Mouse (Mus musculus) T-helper 1 cell (primary cell): Measurements from ENCODE around the gene Men1.

Source experiments
- in situ Hi-C: fragments of 300-600 bp; cut with MboI, MseI; formaldehyde crosslinking; loops from one replicate; pipeline ENCODE4 v1.15.1; 2025; ENCODE audit warnings: high pct_unique_total_duplicates

Men1 gene

DNA sequence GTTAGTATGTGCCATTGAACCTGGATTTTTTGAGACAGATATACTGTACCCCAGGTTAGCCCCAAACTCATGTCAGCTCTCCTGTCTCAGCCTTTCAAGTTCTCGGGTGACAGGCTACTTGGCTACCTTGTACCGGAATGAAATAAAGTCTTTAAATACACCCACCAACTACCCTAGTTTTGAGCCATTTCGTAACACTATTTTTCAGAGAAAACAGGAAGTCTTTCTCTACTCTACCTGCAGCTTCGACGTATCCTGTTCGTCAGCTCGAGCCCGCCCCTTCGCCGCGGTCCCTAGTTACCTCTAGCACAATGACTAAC lies 28.3 kb downstream of the Men1 start:
- in situ Hi-C loops, result no loop called here

DNA sequence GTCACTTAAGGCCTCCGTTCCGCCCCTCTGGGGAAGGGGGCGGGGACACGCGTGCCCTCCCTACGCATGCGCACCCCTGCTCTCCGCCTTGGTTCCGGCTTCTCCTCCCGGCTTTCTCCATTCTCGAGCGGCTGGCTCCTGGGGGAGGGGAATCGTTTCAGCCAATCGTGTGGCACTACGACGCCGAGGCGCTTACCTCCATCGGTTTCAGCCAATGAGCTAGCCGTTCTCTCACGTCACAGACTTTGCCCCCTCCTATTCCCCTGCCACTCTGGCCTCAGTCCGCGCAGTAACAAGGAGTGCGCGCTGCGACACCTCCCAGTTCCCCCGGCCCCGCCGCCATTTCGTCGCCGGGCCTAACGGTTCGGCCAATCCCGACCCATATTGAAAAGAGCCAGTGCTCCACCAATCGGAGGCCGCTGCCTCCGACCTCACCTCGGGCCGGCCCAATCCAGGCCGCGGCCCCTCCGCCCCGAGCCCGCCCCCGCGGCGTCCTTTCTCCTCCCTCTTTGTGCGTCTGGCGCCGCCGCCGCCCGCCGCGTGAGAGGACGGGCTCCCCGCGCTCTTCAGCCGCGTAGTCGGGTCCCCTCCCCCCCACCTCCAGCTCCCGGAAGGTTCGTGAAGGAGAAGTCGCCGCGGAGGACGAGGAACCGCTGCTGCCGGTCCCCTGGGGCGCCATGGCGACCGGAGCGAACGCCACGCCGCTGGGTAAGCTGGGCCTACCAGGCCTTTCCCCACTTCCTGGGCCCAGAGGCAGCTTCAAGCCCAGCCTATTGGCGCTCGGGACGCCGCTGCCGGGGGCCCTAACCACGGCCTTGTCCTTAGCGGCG lies 28.8 kb downstream of the Men1 start, which contains the start of gene Sf1:
TSS of gene Sf1 (plus strand) at position 280 of the 830 bp plus-strand sequence.
- in situ Hi-C loops, result no loop called here

DNA sequence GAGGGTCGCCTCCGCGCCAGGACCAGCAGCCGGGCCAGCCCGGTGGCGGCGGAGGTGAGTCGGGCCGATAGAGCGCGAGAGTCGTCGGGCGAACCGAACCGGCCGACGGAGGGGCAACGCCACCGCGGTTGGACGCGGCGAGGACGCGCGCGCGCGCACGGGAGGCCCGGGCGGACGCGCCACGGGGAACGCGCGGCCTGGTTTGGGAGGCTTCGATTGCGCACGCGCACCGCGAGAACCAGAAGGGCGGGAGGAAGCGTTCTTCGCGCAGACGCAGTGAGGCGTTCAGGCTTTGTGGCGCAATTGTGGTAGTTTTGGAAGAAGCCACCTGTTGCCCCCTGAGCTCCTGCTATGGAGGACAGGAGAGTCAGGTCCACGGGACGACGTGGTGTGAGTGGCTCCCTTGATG lies 29.5 kb downstream of the Men1 start:
- in situ Hi-C loops, result no loop called here

DNA sequence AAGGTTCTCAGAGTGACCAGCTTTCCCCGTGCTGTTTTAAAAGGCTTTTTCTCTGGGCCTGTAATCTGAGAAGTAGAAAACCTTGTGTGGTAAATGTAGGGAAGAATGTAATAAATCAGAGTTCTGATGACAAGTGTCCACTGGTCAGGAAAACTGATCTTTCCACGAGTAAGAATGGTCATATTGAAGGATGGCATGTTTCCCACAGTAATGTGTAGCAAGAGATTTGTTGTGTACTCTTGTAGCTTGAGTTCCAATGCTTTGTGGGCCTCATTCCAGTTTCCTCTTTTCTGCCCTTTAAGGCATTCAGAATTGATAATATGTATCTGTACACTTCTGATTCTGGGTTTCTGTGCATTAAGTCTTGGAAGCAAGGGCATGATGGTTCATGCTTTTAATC lies 30.1 kb downstream of the Men1 start:
- in situ Hi-C loops, result no loop called here

DNA sequence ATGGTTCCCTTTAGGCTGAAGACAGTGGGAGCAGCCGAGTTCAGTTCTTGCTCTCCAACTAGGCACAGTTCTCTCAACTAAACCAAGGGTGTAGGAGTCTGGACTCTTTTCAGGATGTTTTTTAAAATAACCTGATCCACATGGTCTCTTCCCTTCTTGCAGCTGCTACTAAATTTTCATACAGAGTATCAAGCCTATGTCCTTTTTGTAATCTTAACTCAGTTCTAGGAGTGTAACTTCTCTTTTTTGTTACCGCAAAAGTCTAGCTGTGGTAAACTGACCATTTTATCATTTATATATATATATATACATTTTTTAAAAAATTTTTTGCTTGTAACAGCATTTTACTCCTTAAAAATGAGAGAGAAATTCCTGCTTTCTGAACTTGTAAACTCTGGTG lies 35.4 kb downstream of the Men1 start:
- in situ Hi-C loops, result no loop called here

DNA sequence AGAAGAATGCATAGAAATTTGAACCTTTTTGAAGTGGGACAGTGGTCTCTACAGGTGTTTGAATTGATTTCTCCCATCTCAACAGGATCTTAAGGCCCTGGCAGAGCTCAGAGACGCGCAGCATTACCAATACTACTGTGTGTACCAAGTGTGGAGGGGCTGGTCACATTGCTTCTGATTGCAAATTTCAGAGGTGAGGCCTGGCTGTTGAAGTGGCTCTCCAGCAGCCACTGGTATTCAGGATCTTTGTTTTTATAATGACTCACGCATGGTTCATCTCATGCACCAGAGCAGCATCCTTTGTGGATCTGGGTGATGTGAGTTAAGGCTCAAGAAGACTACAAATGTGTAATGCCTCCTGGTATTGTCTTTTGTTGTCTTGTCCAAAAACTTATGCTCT lies 37.7 kb downstream of the Men1 start:
- in situ Hi-C loops, result no loop called here

DNA sequence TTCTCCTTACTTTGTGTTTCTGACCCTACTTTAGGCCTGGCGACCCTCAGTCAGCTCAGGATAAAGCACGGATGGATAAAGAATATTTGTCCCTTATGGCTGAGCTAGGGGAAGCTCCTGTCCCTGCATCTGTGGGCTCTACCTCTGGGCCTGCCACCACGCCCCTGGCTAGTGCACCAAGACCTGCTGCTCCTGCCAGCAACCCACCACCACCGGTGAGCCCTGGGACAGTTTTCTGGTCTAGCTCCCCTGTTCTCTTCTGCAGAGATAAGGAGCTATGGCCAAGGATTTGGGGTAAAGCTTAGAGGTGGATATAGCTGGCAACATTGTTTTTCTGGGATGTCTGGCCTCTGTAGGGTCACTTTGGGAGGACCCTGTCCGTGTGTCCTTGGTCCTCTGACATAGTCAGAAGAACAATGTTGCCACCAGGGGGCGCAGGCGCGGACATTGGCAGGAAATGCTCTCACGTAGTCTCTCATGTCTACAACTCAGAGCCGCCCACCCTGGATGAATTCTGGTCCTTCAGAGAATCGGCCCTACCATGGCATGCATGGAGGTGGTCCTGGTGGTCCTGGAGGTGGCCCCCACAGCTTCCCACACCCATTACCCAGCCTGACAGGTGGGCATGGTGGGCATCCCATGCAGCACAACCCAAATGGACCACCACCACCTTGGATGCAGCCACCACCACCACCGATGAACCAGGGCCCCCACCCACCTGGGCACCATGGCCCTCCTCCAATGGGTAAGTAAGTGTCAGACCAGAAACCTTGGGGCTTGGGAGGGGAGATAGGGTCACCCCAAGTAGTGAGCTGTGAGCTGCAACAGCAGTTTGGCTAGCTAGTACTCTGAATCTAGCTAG lies 39.0 kb downstream of the Men1 start:
- in situ Hi-C loops, result no loop called here

DNA sequence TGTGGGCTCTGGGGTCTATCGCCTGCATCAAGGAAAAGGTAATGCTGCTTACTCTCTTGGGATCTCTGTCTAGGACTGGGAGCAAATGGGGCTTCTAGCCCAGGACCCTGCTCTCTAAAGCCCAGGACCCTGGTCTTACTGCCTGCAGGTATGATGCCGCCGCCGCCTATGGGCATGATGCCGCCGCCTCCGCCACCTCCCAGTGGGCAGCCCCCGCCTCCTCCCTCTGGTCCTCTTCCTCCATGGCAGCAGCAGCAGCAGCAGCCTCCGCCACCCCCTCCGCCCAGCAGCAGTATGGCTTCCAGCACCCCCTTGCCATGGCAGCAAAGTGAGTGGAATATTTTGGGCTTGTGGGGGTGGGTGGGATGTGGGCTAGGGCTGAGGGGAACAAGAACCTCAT lies 39.8 kb downstream of the Men1 start:
- in situ Hi-C loops, result no loop called here

DNA sequence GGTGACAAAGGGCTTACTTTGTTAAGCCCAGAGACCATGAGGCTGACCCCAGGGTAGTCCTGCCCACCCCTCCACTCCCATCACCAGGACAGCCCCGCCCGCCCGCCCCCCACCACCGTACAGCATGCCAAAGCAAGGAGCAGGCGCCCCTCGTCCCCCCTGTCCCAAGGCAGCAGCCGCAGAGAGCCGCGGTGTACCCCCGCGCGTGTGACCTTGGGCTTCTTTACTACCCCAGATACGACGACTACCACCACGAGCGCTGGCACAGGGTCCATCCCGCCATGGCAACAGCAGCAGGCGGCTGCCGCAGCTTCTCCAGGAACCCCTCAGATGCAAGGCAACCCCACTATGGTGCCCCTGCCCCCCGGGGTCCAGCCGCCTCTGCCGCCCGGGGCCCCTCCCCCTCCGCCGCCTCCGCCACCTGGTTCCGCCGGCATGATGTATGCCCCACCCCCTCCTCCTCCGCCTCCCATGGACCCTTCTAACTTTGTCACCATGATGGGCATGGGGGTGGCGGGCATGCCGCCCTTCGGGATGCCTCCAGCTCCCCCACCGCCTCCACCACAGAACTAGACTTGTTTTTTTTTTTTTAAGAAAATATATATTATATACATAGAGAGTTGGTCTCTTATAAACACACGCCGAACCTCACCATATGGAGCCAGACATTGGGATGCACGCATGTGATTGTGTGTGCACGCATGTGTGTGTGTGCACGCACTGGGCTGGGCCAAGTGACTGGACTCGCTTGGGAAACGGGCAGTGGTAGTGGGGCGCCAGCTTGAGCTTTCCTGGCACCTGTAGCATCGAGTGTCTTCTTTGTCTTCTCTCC lies 40.9 kb downstream of the Men1 start:
- in situ Hi-C loops, result no loop called here

DNA sequence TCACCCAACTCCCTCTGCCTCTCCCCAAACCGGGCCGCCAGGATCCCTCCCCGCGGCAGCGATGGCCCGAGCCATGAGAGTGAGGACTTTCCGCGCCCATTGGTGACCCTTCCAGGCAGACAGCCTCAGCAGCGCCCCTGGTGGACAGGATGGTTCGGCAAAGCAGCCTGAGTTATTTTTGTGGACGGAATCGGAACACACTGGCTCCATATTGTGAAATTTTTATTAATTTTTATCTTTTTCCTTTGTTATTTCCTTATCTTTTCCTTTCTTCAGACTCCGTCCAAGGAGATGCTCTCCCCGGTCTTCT lies 41.4 kb downstream of the Men1 start:
- in situ Hi-C loops, result no loop called here

DNA sequence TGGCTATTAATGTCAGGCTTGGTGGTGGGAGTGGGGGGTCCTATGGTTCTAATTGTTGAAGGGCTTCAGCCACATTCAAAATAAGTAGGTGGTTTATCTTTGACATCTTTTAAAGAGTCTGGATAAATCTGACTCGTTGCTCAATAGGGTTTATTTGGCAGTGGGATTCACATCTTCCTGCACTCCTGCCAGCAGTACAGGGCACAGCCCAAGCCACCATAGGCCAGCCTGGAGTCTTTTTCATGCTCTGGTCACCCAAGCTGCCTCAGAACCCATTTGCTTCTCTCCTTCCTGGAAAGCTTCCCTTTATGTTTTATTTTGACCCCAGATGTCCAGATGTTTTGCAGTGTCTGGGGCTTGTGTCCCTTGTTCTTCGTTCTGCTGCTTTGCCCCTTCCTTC lies 41.9 kb downstream of the Men1 start:
- in situ Hi-C loops, result no loop called here

DNA sequence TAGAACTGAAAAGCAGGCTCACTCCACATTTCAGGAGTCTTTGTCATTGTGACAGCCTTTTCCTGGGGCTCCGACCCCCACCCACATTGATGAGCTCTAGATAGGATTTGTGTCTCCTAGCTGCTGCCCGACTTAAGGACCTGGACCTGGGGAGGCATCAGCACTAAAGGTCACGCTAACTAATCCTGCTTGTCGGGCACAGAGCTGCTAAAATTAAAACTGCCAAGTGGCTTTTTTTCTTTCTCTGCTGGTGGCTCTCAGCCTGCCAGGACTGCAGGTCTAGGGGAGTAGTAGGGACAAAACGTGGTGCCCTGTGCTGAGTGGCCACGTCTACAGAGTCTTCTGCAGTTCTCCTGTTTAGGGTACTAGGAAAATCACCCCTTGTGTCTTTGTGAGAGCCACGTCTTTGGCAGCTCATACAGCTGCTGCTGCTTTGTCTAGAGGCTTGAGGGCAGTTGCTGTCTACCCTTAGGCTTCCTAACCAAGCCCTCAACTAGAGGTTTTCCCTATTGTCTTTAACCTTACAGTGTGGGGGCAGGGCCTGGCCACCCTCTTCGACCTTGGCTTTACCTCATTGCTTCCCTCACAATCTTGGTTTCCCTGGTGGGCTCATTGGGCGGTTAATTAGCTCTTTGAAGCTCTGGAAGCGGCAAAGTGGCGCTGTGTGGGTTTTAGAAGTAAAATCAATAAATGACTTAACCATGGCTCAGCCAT lies 42.7 kb downstream of the Men1 start:
- in situ Hi-C loops, result no loop called here

DNA sequence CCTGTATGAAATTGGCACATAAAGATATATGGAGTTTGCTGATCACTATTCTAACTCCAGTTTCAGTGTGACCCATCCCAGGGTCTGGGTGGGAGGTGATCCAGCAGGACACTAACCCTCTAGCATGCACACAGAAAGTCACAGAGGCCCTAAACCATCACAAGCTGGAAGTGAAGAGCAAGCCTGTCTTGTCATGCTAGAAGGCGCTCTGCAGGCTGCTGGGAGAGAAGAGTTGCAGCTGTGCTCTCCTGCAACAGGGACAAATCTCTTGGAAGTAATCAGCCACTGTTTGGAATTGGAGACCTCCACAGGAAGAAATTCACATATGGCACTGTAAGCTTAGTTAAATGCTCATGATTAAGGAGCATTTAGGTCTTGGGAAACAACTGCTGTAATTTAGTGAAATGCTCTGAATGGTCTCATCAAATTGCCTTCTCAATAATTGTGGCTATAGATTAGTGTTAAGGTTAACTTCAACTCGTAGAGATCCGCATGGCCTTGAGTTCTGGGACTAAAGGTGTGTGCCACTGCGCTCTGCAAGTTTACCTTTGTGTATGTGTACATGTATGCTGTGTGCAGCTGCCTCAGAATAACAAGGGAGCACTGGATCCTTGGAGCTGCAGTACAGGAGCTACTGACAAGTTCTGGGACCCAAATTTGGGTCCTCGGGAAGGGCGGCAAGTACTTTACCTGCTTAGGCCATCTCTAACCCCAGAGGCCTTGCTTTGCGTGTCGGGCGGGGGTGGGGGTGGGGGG lies 45.8 kb downstream of the Men1 start:
- in situ Hi-C loops, result no loop called here

DNA sequence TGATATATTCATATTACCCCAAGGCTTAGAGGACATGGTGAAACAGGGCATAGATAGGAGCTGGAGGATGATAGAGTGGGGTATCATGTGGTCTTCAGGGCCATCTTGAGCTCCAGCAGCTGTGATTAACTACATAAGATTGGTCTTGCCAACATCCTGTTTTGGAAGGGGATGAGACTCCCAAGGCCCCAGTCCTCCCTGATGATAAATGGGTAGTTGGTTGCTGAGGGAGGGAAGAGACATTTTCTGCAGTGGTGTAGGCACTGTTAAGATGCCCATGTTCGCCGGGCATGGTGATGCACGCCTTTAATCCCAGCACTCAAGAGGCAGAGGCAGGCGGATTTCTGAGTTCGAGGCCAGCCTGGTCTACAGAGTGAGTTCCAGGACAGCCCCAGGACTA lies 46.5 kb downstream of the Men1 start:
- in situ Hi-C loops, result no loop called here

DNA sequence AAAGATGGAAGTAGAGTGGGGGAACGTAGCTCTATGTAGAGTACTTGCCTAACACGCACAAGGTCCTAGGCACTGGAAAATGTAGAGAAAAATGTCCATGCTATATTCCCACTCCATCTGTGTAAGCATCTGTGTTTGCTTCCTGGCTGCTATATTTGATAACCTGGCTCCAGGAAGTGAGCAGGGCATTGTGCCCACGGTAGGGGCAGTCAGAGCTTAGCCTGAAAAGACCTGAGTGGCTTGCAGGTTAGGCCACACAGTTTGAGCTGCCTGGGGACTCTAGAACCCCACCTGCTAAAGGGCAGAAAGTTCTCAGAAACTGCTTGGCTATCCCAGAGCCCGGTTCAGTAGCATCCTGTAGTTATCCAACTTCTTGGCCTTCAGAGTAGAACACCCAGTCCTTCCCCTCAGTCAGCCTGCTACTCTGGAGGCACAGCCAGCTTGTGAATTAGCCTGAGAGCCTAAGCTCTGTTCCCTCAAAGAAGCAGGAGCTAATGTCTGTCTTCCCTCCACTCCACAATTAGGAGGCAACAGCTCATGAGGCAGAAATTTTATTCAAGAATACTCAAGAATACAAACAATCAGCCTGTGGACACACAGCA lies 47.6 kb downstream of the Men1 start:
- in situ Hi-C loops, result no loop called here

DNA sequence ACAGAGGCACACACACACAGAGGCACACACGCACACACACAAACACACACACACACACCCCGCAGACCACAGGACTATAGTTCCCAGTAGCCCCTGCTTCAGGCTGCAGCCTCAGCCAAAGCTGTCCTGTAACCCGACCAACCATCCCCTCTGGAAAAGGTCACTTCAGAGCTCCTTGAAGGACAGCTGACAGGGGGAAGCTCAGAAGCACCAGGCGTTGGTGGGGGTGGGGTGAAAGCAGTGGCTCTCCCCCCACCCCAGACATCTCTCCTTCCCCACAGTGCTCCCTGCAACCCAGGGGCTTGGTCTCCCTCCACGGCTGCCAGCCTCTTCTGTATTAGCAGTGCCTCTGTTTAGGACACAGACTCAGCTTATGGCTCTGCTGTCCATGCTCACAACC lies 48.7 kb downstream of the Men1 start:
- in situ Hi-C loops, result no loop called here

DNA sequence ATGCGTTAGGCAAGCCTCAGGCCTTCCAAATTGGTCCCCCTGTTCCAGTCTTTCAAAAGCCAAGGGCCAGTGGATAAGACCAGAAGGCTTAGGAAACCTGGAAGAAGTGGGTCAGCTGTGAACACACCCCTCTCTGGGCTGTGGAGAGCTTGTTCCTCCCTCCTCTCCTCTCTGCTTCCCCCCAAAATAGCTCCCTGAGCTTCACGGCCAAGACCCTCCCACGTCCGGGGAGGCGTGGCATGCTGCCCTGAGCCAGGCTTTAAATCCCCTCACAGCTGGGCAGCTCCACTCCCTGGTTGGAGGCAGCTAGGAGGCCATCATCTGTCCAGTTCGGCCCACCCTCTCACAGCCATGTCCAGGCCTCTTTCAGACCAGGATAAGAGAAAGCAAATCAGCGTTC lies 49.3 kb downstream of the Men1 start, which contains the start of gene Pygm:
TSS of gene Pygm (plus strand) at position 272 of the 400 bp plus-strand sequence.
- in situ Hi-C loops, result no loop called here

DNA sequence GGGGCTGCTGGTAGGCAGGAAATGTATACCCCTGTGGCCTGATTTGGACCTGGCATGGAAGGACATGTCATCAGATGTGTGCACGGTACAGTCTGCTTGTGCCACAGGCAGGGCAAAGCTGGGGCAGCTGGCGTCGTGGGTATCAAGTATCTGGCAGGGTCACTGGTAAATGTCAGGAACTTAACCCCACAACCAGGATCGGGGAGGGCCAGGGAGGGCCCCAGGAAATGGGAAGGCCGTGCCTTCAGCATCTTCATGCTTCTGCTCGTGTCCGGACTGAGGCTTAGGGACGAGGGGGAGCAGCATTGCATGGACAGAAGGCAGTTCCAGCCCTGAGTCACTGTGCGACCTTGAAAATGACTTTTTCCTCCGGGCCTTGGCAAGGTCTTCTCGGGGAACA lies 50.2 kb downstream of the Men1 start:
- in situ Hi-C loops, result no loop called here

DNA sequence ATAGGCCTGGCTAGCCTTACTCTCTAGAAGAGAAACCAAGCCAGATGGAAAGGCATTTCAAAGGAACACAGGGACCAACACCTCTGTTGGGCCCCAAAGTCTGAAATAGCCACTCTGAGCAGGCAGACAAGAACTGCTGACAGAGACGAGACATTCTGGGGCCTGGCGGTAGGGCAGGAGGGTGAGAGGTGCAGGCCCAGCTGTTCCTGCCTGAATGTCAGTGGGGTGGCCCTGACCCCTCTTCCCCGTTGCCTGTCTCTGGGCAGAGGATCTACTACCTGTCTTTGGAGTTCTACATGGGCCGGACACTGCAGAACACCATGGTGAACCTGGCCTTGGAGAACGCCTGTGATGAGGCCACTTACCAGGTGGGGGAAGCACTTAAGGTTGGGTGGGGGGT lies 50.6 kb downstream of the Men1 start:
- in situ Hi-C loops, result no loop called here

DNA sequence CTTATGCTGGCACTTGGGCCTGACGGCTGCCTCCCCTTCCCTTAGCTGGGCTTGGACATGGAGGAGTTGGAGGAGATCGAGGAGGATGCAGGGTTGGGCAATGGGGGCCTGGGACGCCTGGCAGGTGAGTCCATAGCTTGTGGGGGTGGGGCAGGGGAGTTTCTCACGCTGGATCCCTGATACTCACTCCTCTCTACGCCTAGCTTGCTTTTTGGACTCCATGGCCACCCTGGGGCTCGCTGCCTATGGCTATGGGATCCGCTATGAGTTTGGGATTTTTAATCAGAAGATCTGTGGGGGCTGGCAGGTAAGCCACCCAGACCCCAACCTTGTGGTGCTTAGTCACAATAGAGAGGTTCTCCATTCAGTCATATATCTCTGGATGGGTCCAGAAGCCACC lies 51.0 kb downstream of the Men1 start:
- in situ Hi-C loops, result no loop called here

DNA sequence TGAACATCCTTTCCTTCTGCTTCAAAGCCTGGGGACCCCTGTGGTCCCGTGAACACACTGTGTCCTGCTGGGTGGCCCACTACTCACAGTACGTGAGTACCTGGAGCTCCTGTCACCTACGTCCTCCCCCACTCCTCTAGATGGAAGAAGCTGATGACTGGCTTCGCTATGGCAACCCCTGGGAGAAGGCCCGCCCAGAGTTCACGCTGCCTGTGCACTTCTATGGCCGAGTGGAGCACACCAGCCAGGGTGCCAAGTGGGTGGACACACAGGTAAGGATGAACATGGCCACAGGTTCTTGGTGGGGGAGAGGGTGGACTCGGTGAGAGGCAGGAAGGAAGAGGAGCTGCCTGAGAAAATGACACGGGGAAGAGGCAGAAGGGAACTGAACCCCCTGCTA lies 51.5 kb downstream of the Men1 start:
- in situ Hi-C loops, result no loop called here
